Mouse (Mus musculus) megakaryocyte, embryonic 14.5 days (primary cell): Measurements from ENCODE around the gene Tfip11.

ENCODE experiments used
- FLI1 ChIP-seq: IDR thresholded peaks from 2 replicates; pipeline ENCODE4 v1.6.1; 2012; ENCODE audit warnings: low read length, inconsistent platforms, mixed read lengths
- GATA1 ChIP-seq: IDR thresholded peaks from 3 replicates; pipeline ENCODE4 v1.6.1; 2012; ENCODE audit warnings: mixed read lengths, low read length, inconsistent platforms, borderline replicate concordance

DNA sequence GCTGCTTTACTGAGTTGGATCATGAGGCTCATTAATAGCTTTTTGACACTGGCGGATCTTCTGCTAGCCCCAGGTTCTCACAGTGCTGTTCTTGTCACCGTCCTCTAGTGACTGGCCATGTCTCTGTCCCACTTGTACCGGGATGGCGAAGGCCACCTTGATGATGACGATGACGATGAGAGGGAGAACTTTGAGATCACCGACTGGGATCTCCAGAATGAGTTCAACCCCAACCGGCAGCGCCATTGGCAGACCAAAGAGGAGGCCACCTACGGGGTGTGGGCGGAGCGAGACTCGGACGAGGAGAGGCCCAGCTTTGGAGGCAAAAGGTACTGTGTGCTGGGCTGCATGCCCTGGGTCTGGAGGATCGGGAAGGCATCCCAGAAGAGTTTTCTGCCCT is 1.7 kb downstream of the Tfip11 start:
- TF ChIP-seq GATA1 (no peak), FLI1 (no peak)
